Mouse (Mus musculus) hindbrain, postnatal 0 days (tissue): Measurements from ENCODE around the gene Iqgap2. TPM values are rescaled to one million over a fixed set of nuclear protein-coding genes. Genes with fewer than 3 reads are reported as not detected.
A peak's percentile ranks its signal among the peaks of the same experiment; 100 is the strongest.

Experiments used
- ATAC-seq: fragments of 200-750 bp; cut with Nextera tagmentation; 2 replicates; pipeline ENCODE4 v1.8.0; 2017; ENCODE audit warnings: mild to moderate bottlenecking, moderate TSS enrichment, moderate library complexity
- DNase-seq: peaks from one replicate; pipeline ENCODE4 v3.0.0-alpha.2; 2015; ENCODE audit warnings: low spot score
- H3K27ac ChIP-seq: fragments of 300-500 bp; sonication (generic); 2 replicates; pipeline ENCODE4 v1.5.1; 2014; ENCODE audit warnings: mild to moderate bottlenecking
- H3K27me3 ChIP-seq: fragments of 300-500 bp; sonication (generic); 2 replicates; pipeline ENCODE4 v1.6.1; 2014; ENCODE audit warnings: low read length, mixed read lengths; ENCODE audit not compliant: insufficient read depth
- H3K36me3 ChIP-seq: fragments of 300-500 bp; sonication (generic); 2 replicates; pipeline ENCODE4 v1.6.1; 2014; ENCODE audit warnings: low read length, mixed read lengths; ENCODE audit not compliant: insufficient read depth
- H3K4me1 ChIP-seq: fragments of 300-500 bp; sonication (generic); 2 replicates; pipeline ENCODE4 v1.6.1; 2014; ENCODE audit warnings: antibody characterized with exemption, low read length, mixed read lengths; ENCODE audit not compliant: insufficient read depth
- H3K4me2 ChIP-seq: fragments of 300-500 bp; sonication (generic); 2 replicates; pipeline ENCODE4 v1.6.1; 2014; ENCODE audit warnings: low read depth, mild to moderate bottlenecking, low read length, moderate library complexity, mixed read lengths
- H3K4me3 ChIP-seq: fragments of 300-500 bp; sonication (generic); 2 replicates; pipeline ENCODE4 v1.5.1; 2014; ENCODE audit warnings: low read length
- H3K9ac ChIP-seq: fragments of 300-500 bp; sonication (generic); replicated peaks from 2 replicates; pipeline ENCODE4 v1.6.1; 2014; ENCODE audit warnings: mild to moderate bottlenecking, low read length, moderate library complexity, mixed read lengths
- H3K9me3 ChIP-seq: fragments of 300-500 bp; sonication (generic); 2 replicates; pipeline ENCODE4 v1.6.1; 2016; ENCODE audit warnings: low read length, mixed read lengths
- CTCF ChIP-seq: IDR thresholded peaks from 2 replicates; pipeline ENCODE4 v1.5.1; 2016; ENCODE audit warnings: antibody characterized with exemption, control low read depth, low read depth
- WGBS: fragments of 180-500 bp; shearing (Covaris S2); extraction: QIAGEN DNeasy Blood & Tissue Kit; methylation state at CpG from one replicate; pipeline ENCODE4 v1.1.7; 2014; 5-methylcytosine and 5-hydroxymethylcytosine counted together
- polyA plus RNA-seq: library from polyadenylated mRNA; unstranded; fragments of >200 nt; fragmentation: Nextera tagmentation; extraction: Ambion mirVana; gene quantifications from 2 replicates; pipeline ENCODE4 v1.2.1, GENCODE M21; 2015
- total RNA-seq: library from RNA; depleted of rRNA; stranded (reverse); fragments of >200 nt; gene quantifications from 2 replicates; pipeline ENCODE4 v1.2.3, GENCODE M21; 2014

Gene Iqgap2
- total and polyA plus RNA-seq, 2 experiments from 2014 or later: 2.9 to 3.1 TPM

GRCm38 (mm10) chr13:95805469-95806166, 86.1 kb downstream of the Iqgap2 start:
- H3K4me1 ChIP-seq: peaks cover 10% of the 10 kb centered on the region
- ATAC-seq: no peak
- H3K4me2 ChIP-seq: no peak overlapping the region
- DNase-seq: no peak
- no peak overlapping the region for H3K9ac ChIP-seq
- no peak overlapping the region for H3K27ac ChIP-seq
- H3K4me3 ChIP-seq: no peak overlapping the region
- H3K9me3 ChIP-seq: no peaks in the 10 kb centered on the region
- H3K36me3 ChIP-seq: no peaks in the 10 kb centered on the region
- WGBS: 57% methylated on average over 13 of the region's 13 CpGs
- H3K27me3 ChIP-seq: no peaks in the 10 kb centered on the region
- no peak for TF ChIP-seq CTCF

- peaks cover 12% of the 10 kb centered on the region for H3K4me1 ChIP-seq
- DNase-seq (no peak), ATAC-seq (no peak)
- no peak overlapping the region for H3K9ac ChIP-seq
- H3K4me2 ChIP-seq: no peak overlapping the region
- no peaks in the 10 kb centered on the region for H3K27me3 ChIP-seq
- WGBS: 77% methylated on average over 6 of the region's 6 CpGs
- no peak overlapping the region for H3K4me3 ChIP-seq
- H3K9me3 ChIP-seq: no peaks in the 10 kb centered on the region
- no peak for TF ChIP-seq CTCF
- no peaks in the 10 kb centered on the region for H3K36me3 ChIP-seq
- H3K27ac ChIP-seq: no peak overlapping the region
Measured at GRCm38 (mm10) chr13:95804113-95804512, 87.6 kb downstream of the Iqgap2 start.

DNA sequence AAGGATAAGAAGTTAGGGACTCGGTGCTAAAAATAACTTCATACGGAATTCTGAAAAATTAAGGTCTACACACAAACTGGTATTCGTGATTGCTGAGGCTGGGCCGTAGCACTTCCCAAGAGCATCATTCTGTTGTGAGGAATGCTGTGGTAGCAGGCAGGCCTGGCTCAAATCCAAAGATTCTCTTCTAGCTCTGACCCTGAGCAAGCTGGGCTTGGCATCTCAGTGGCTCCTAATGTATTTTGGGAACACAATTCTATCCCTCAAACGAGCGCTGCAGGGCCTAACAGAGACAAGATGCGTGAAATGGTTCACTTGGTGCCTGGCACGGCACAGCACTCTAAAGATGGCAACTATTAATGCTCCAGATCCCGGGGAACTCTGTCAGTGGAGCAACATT, 90.8 kb downstream of the Iqgap2 start:
- no peak overlapping the region for H3K4me2 ChIP-seq
- H3K27ac ChIP-seq: no peak overlapping the region
- no peaks in the 10 kb centered on the region for H3K27me3 ChIP-seq
- H3K36me3 ChIP-seq: no peaks in the 10 kb centered on the region
- no peak overlapping the region for H3K9ac ChIP-seq
- no peak for TF ChIP-seq CTCF
- WGBS: 50% methylated on average over 9 of the region's 9 CpGs
- no peak overlapping the region for H3K4me3 ChIP-seq
- ATAC-seq (0 out of 2 replicates have a peak, but pooled peaks have one; percentile 29), DNase-seq (peak; percentile 59)
- H3K9me3 ChIP-seq: no peaks in the 10 kb centered on the region
- peaks cover 7% of the 10 kb centered on the region for H3K4me1 ChIP-seq

DNA sequence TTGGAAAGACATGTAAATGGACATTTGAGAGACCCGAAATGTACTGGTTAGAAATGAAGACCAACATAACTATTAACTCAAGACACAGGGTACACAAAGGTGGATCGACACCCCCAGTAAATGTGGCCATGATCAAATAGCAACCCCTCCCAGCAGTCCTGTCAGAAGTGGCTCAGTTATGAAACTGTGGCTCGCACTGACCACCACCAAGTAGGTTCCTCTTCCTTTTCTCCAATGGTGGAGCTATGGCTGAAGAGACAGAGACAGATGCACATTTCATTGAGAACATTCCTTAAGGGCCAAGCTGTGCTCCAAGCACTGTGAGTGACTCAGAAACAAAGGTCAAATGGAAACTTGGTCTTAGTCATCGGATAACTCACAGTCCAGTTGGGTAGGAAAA, 92.4 kb downstream of the Iqgap2 start:
- Histone ChIP-seq H3K4me3 (no peak overlapping the region), H3K36me3 (no peaks in the 10 kb centered on the region), H3K4me2 (no peak overlapping the region), H3K9ac (no peak overlapping the region), H3K4me1 (peaks cover 7% of the 10 kb centered on the region), H3K27me3 (no peaks in the 10 kb centered on the region), H3K27ac (no peak overlapping the region), H3K9me3 (no peaks in the 10 kb centered on the region)
- ATAC-seq (no peak), DNase-seq (no peak)
- TF ChIP-seq CTCF: no peak
- WGBS: 92% methylated on average over 4 of the region's 4 CpGs

GRCm38 (mm10) chr13:95798721-95799120, 93.0 kb downstream of the Iqgap2 start:
- H3K9ac ChIP-seq: no peak overlapping the region
- no peak for TF ChIP-seq CTCF
- no peak for ATAC-seq
- DNase-seq: no peak
- H3K9me3 ChIP-seq: no peaks in the 10 kb centered on the region
- no peak overlapping the region for H3K4me3 ChIP-seq
- H3K27me3 ChIP-seq: no peaks in the 10 kb centered on the region
- no peak overlapping the region for H3K4me2 ChIP-seq
- no peaks in the 10 kb centered on the region for H3K36me3 ChIP-seq
- no peak overlapping the region for H3K27ac ChIP-seq
- peaks cover 7% of the 10 kb centered on the region for H3K4me1 ChIP-seq
- 57% methylated on average over 6 of the region's 6 CpGs for WGBS

DNA sequence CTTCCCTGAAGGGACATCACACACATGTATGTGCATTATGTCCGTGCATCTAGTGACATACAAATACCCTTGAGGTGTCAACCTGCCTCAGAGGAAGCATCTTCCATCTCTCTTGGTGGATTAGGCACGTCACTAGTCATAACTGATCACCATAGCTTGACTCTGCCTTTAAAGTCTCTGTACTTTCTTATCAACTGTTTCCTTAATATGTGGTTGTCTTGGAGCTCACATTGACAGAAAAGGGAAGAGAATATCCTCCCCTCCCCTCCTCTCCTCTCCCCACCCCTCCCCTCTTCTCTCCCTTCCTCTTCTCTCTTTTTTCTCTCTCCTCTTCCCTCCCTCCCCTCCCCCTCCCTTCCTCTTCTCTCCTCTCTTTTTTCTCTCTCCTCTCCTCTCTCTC, 94.2 kb downstream of the Iqgap2 start:
- TF ChIP-seq CTCF: no peak
- H3K4me1 ChIP-seq: peaks cover 7% of the 10 kb centered on the region
- no peak overlapping the region for H3K27ac ChIP-seq
- 92% methylated on average over 2 of the region's 2 CpGs for WGBS
- H3K4me2 ChIP-seq: no peak overlapping the region
- no peak for DNase-seq
- no peaks in the 10 kb centered on the region for H3K9me3 ChIP-seq
- no peaks in the 10 kb centered on the region for H3K36me3 ChIP-seq
- ATAC-seq: no peak
- H3K4me3 ChIP-seq: no peak overlapping the region
- H3K27me3 ChIP-seq: no peaks in the 10 kb centered on the region
- no peak overlapping the region for H3K9ac ChIP-seq

- 59% methylated on average over 8 of the region's 8 CpGs for WGBS
- DNase-seq: no peak
- H3K4me1 ChIP-seq: no peaks in the 10 kb centered on the region
- no peaks in the 10 kb centered on the region for H3K9me3 ChIP-seq
- no peak overlapping the region for H3K9ac ChIP-seq
- no peak for ATAC-seq
- no peak overlapping the region for H3K27ac ChIP-seq
- no peaks in the 10 kb centered on the region for H3K36me3 ChIP-seq
- no peak overlapping the region for H3K4me2 ChIP-seq
- TF ChIP-seq CTCF: no peak
- H3K4me3 ChIP-seq: no peak overlapping the region
- H3K27me3 ChIP-seq: no peaks in the 10 kb centered on the region
Measured at GRCm38 (mm10) chr13:95794346-95794745, 97.4 kb downstream of the Iqgap2 start.
